8 mouse cellular contexts compared by ENCODE assay signal in the genomic region with DNA sequence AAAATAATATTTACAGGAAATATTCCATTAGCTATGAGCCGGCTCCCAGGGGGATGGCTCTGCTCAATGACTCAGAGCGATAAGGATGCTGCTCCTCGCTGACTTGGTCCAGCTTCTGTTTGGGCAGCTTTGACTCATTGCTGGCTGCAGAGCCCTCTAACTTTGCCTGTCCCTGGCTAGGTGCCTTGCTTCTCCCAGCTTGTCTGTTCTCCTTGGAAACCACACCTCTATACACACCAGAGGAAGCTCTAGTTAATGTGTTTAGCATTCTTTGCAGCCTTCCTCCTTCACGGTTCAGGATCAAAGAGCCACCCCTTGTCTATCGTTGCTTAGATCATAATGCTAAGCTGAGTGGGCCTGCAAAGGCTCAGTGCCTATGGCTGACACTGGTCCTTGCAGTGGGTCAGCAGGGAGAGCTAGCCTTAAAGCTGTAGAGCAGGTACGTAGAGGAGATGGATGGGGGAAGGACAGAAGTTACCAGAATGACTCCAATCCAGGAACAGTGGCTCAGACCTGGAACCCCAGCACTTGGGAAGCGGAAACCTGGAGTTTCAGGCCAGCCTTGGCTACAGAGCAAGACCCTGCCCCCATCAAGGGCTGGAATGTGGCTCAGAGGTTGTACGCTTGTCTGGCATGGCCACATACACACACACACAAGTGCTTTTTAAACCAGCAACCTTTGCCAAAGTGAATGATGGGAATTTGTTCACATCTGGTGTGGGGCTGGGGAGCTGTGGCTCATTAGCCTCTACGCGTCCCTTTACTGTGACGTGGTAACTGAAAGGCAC.
DNase-seq lines count a peak whose midpoint lies in the region; ATAC-seq and TF ChIP-seq lines count a peak whose summit lies in the region.

No protein-coding gene starts in this region.

- peaks cover 34% of the 10 kb centered on the region for H3K36me3 ChIP-seq in hindbrain, embryonic 13.5 days
- H3K36me3 ChIP-seq in myocyte (ENCODE audit: control insufficient read depth, insufficient read depth) = peaks cover 23% of the 10 kb centered on the region

- H3ac ChIP-seq in myocyte (ENCODE audit: control insufficient read depth, insufficient read length) = no peak overlapping the region

- 34% methylated on average over 11 of the region's 11 CpGs for WGBS in hindbrain, embryonic 13.5 days

- no peak overlapping the region for H3K4me2 ChIP-seq in hindbrain, embryonic 13.5 days
- peak overlapping the region; percentile 81 for H3K4me2 ChIP-seq in myocyte (ENCODE audit: low read depth)

- no peaks in the 10 kb centered on the region for H3K79me2 ChIP-seq in myocyte (ENCODE audit: control insufficient read depth, insufficient read depth)

- H3K27me3 ChIP-seq in hindbrain, embryonic 13.5 days = no peaks in the 10 kb centered on the region
- H3K27me3 ChIP-seq in myocyte (ENCODE audit: control insufficient read depth, insufficient read depth, insufficient read length) = no peaks in the 10 kb centered on the region

- H3K4me3 ChIP-seq in hindbrain, embryonic 13.5 days = no peak overlapping the region
- H3K4me3 ChIP-seq in myocyte = no peak overlapping the region

- H3K9ac ChIP-seq in hindbrain, embryonic 13.5 days = peak overlapping the region; percentile 19; the same call in 1 of the 2 replicates

- H3K27ac ChIP-seq in hindbrain, embryonic 13.5 days = peak overlapping the region; percentile 84

- peak; percentile 23; the same call in 1 of the 2 replicates for ATAC-seq in hindbrain, embryonic 13.5 days (ENCODE audit: low FRiP score)

- DNase-seq in ovary, adult 18-20 months (ENCODE audit: low spot score) = peak; percentile 26
- no peak for DNase-seq in ovary, postnatal 10 days (ENCODE audit: low spot score)
- DNase-seq in gastrocnemius, adult 8-10 months (ENCODE audit: low spot score in 2 of 2) = peak; percentile 24 to 60
- DNase-seq in frontal cortex, postnatal 10 days (ENCODE audit: low spot score in 2 of 2) = no peak
- no peak for DNase-seq in spleen, postnatal 14 days (ENCODE audit: low spot score in 2 of 2)
- no peak for DNase-seq in testis, postnatal 14 days (ENCODE audit: low spot score)

- H3K9me3 ChIP-seq in hindbrain, embryonic 13.5 days = no peaks in the 10 kb centered on the region

- H3K4me1 ChIP-seq in hindbrain, embryonic 13.5 days (replicated peaks) = peaks cover 55% of the 10 kb centered on the region

- TF ChIP-seq POLR2A in myocyte (IDR thresholded peaks at IDR 0.05; ENCODE audit: insufficient read length, low read depth) = no peak

TF ChIP-seq in myocyte, 11 proteins besides CTCF, POLR2A, EP300 and RAD21:
- TF ChIP-seq TCF12 (IDR thresholded peaks at IDR 0.05; ENCODE audit: insufficient read depth, poor library complexity, severe bottlenecking) (no peak), MYOD1 (IDR thresholded peaks at IDR 0.05; ENCODE audit: control insufficient read depth in 1 of 3, insufficient read length in 2 of 3, low read depth in 2 of 3) (peak in 1 of 3 experiments; percentile 20)

Comparison
In these comparisons a context has a peak if more than half of its experiments do, and no peak if none do; other contexts are left out.
1. DNase-seq: peak in ovary, adult 18-20 months (single experiment) and gastrocnemius, adult 8-10 months (2 of 2); none in ovary, postnatal 10 days (single experiment), frontal cortex, postnatal 10 days (0 of 2), spleen, postnatal 14 days (0 of 2) and testis, postnatal 14 days (single experiment).